Mouse (Mus musculus): ENCODE results near the gene Trip10. TPM values are rescaled to one million over a fixed set of nuclear protein-coding genes. Genes with fewer than 3 reads are reported as not detected.

Trip10 gene
- polyA plus RNA-seq, 1 experiment from 2014 or later: 23.9 TPM

DNA sequence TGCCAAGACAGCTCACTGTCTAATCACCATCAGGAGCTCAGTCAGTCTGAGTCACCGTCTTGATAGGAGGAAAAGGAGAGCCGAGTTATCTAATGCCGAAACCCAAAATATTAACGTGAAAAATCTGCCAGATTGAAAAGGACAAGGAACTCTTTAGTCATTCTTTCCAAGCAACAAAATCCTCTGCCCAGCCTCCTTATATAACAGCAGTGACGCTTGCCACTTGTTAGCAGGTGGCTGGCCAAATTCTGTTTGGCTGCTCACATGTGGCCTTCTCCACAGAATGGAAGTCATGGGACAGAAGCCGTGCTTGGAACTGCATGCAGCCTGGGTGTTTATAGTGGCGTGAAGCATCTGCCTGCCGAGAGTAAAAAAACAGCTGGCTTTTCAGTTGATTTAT lies 10.5 kb downstream of the Trip10 start:
- 93% methylated on average over 8 of the region's 8 CpGs for WGBS
- Histone ChIP-seq H3K27ac (no peak overlapping the region), H3K36me3 (peaks cover 58% of the 10 kb centered on the region), H3K4me3 (no peak overlapping the region), H3K9me3 (replicated peaks) (no peaks in the 10 kb centered on the region), H3K4me1 (no peaks in the 10 kb centered on the region), H3K27me3 (no peaks in the 10 kb centered on the region), H3K9ac (no peak overlapping the region), H3K4me2 (replicated peaks) (no peak overlapping the region)
- no peak for ATAC-seq (ENCODE audit: low FRiP score)

DNA sequence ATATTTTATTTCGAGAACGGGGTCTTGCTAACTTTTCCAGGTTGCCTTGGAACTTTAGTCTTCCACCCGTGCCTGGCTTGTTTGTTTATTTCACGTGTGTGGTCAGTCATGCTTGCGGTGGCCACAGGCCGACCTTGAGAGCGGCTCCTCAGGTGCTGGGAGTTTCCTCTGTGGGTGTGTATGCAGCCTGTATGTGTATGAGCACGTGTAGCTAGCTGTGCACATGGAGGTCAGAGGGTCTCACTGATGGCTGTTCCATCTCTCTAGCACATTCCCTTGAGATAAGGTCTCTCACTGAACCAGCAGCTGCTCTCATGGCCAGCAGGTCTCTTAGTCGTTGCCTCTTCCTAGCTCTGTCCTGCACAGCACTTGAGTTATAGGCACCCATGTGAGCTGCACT lies 11.1 kb downstream of the Trip10 start:
- Histone ChIP-seq H3K4me3 (no peak overlapping the region), H3K9ac (no peak overlapping the region), H3K27me3 (no peaks in the 10 kb centered on the region), H3K4me2 (replicated peaks) (no peak overlapping the region), H3K36me3 (peaks cover 52% of the 10 kb centered on the region), H3K4me1 (no peaks in the 10 kb centered on the region), H3K9me3 (replicated peaks) (no peaks in the 10 kb centered on the region), H3K27ac (no peak overlapping the region)
- whole genome bisulfite sequencing: 89% methylated on average over 9 of the region's 9 CpGs
- ATAC-seq (ENCODE audit: low FRiP score): no peak

- no peak for ATAC-seq (ENCODE audit: low FRiP score)
- H3K4me3 ChIP-seq: no peak overlapping the region
- H3K4me2 ChIP-seq (replicated peaks): no peak overlapping the region
- no peaks in the 10 kb centered on the region for H3K9me3 ChIP-seq (replicated peaks)
- no peak overlapping the region for H3K27ac ChIP-seq
- no peak overlapping the region for H3K9ac ChIP-seq
- no peaks in the 10 kb centered on the region for H3K4me1 ChIP-seq
- peaks cover 48% of the 10 kb centered on the region for H3K36me3 ChIP-seq
- H3K27me3 ChIP-seq: no peaks in the 10 kb centered on the region
- 89% methylated on average over 4 of the region's 4 CpGs for WGBS
Observed at GRCm38 (mm10) chr17:57261286-57261685, 12.0 kb downstream of the Trip10 start.

GRCm38 (mm10) chr17:57261796-57262195 lies 12.5 kb downstream of the Trip10 start:
- Histone ChIP-seq H3K36me3 (peaks cover 48% of the 10 kb centered on the region), H3K4me3 (no peak overlapping the region), H3K4me1 (no peaks in the 10 kb centered on the region), H3K9ac (no peak overlapping the region), H3K27me3 (no peaks in the 10 kb centered on the region), H3K4me2 (replicated peaks) (no peak overlapping the region), H3K9me3 (replicated peaks) (no peaks in the 10 kb centered on the region), H3K27ac (no peak overlapping the region)
- 67% methylated on average over 1 of the region's 1 CpGs for whole genome bisulfite sequencing
- 0 out of 2 replicates have a peak, but pooled peaks have one; percentile 15 for ATAC-seq (ENCODE audit: low FRiP score)

DNA sequence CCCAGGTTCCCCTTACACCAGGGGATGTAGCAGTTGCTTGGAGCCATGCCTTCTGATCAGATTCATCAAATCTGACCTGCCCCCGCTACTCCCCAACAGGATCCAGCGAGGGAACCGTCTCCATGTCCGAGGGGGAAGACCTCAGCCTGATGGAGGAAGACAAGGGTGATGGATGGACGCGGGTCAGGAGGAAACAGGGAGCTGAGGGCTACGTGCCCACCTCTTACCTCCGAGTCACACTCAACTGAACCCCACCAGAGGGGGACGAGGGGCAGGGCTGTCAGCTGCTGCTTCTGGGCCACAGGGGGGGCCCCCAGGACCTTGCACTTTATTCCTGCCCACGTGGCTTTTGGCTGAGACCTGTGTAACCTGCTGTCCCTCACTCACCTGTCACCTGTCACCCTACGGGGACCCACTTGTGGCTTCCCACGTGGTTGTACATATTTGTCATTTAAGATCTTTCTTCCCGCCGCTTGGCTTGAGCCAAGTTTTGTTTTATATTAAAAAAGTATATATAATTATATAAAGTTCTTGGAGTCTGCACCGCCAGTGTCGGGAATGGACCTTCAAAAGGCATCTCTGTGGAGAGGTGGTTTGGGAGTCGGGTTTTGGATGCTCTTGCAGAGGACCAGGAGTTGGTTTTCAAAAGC lies 13.8 kb downstream of the Trip10 start:
- H3K27me3 ChIP-seq: no peaks in the 10 kb centered on the region
- H3K36me3 ChIP-seq: peaks cover 40% of the 10 kb centered on the region
- H3K9me3 ChIP-seq (replicated peaks): no peaks in the 10 kb centered on the region
- ATAC-seq (ENCODE audit: low FRiP score): no peak
- H3K27ac ChIP-seq: no peak overlapping the region
- no peaks in the 10 kb centered on the region for H3K4me1 ChIP-seq
- H3K4me2 ChIP-seq (replicated peaks): no peak overlapping the region
- H3K9ac ChIP-seq: no peak overlapping the region
- WGBS: 91% methylated on average over 17 of the region's 17 CpGs
- H3K4me3 ChIP-seq: no peak overlapping the region

- Histone ChIP-seq H3K9ac (no peak overlapping the region), H3K4me1 (no peaks in the 10 kb centered on the region), H3K4me2 (replicated peaks) (no peak overlapping the region), H3K9me3 (replicated peaks) (no peaks in the 10 kb centered on the region), H3K27me3 (no peaks in the 10 kb centered on the region), H3K27ac (no peak overlapping the region), H3K36me3 (peaks cover 35% of the 10 kb centered on the region), H3K4me3 (no peak overlapping the region)
- ATAC-seq (ENCODE audit: low FRiP score): no peak
- WGBS: 78% methylated on average over 2 of the region's 2 CpGs
Observed at GRCm38 (mm10) chr17:57264164-57264563, 14.9 kb downstream of the Trip10 start.

DNA sequence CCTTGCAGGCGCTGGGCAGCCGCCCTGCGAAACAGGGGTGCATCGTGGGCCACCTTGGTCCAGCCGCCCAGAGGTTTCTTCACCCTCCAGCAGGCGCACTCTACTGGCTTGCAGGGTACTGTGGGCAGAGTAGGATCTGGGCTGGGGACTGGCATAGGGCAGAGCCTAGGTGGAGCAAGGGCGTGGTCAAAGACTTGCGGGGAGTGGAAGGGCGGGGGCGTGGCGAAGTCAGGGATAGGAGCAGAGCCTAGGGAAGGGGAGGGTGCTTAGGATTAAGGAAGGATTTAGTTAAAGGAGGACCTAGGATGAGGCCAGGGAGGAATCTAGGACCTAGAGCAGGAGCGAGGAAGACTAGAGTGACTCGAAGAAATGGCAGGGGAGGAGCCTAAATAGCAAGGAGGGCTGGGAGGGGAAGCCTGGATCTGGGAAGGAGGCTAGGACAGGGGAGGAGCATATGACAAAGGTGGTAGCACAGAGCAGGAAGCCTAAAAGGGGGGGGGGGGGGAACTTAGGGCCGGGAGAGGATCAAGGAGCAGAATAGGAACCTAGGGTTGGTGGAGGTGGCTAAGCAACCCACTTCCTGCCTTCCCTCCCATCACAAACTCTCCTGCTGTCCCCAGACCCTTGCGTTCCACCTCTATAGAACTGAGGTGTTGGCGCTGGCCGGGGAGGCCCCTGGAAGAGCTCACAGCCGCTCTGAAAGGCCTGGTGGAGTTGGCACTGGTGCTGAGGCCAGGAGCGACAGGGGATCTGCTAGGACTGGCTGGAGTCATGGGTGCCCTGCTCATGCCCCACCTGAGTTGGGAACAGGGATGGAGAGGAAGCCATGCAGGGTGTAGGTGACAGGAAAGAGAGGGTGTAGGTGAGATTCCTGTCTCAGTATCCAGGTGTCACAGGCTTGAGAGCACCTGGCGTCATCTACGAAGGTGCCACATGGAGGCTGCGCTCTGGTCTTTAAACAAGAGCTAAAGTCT lies 16.0 kb downstream of the Trip10 start:
- Histone ChIP-seq H3K4me1 (no peaks in the 10 kb centered on the region), H3K9ac (no peak overlapping the region), H3K9me3 (replicated peaks) (no peaks in the 10 kb centered on the region), H3K4me2 (replicated peaks) (no peak overlapping the region; the same call in 1 of the 2 replicates), H3K27ac (no peak overlapping the region), H3K27me3 (no peaks in the 10 kb centered on the region), H3K36me3 (peaks cover 29% of the 10 kb centered on the region), H3K4me3 (no peak overlapping the region)
- 30% methylated on average over 21 of the region's 22 CpGs for WGBS
- ATAC-seq (ENCODE audit: low FRiP score): no peak; the same call in 1 of the 2 replicates

DNA sequence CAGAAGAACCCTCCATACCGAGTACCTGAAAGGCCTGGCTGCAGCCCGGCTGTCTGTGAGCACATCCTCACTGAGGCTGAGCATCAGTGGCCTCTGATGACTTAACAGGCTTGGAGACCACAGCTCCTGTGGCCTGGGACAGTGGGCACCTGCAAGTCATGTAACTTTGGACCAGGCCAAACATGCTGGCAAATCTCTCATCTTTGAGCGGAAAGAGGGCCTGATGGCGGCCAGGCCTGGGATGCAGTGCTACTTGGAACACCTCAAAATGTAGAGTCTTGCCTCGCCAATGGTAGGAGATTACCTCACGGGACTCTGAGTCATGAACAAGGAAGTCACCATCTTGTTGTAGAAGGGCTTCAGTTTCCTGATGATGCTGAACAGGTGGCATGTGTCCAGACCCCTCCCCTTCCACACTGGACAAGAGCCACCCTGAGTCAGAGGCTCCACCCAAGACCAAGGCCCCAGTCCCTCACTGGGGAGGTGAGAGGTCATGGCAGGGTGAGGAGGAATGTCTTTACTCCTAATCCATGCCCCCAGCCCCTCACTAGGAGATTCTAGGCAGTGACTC lies 18.4 kb downstream of the Trip10 start:
- Histone ChIP-seq H3K4me1 (no peaks in the 10 kb centered on the region), H3K36me3 (peaks cover 8% of the 10 kb centered on the region), H3K27me3 (peaks cover 16% of the 10 kb centered on the region), H3K9ac (no peak overlapping the region), H3K4me3 (no peak overlapping the region), H3K9me3 (replicated peaks) (no peaks in the 10 kb centered on the region), H3K4me2 (replicated peaks) (no peak overlapping the region), H3K27ac (no peak overlapping the region)
- ATAC-seq (ENCODE audit: low FRiP score): no peak
- 86% methylated on average over 6 of the region's 6 CpGs for WGBS

- H3K9me3 ChIP-seq (replicated peaks): no peaks in the 10 kb centered on the region
- ATAC-seq (ENCODE audit: low FRiP score): no peak
- H3K9ac ChIP-seq: no peak overlapping the region
- no peak overlapping the region for H3K4me2 ChIP-seq (replicated peaks)
- H3K27ac ChIP-seq: no peak overlapping the region
- H3K27me3 ChIP-seq: peaks cover 50% of the 10 kb centered on the region
- H3K4me1 ChIP-seq: peaks cover 12% of the 10 kb centered on the region
- 64% methylated on average over 9 of the region's 9 CpGs for WGBS
- no peaks in the 10 kb centered on the region for H3K36me3 ChIP-seq
- H3K4me3 ChIP-seq: no peak overlapping the region
Observed at GRCm38 (mm10) chr17:57271301-57271700, 22.0 kb downstream of the Trip10 start.

- WGBS: 35% methylated on average over 7 of the region's 7 CpGs
- Histone ChIP-seq H3K9ac (no peak overlapping the region), H3K36me3 (no peaks in the 10 kb centered on the region), H3K9me3 (replicated peaks) (no peaks in the 10 kb centered on the region), H3K27me3 (peaks cover 58% of the 10 kb centered on the region), H3K4me1 (peaks cover 12% of the 10 kb centered on the region), H3K4me2 (replicated peaks) (no peak overlapping the region), H3K4me3 (no peak overlapping the region), H3K27ac (no peak overlapping the region)
- ATAC-seq (ENCODE audit: low FRiP score): no peak
Observed at GRCm38 (mm10) chr17:57273846-57274245, 24.6 kb downstream of the Trip10 start.

DNA sequence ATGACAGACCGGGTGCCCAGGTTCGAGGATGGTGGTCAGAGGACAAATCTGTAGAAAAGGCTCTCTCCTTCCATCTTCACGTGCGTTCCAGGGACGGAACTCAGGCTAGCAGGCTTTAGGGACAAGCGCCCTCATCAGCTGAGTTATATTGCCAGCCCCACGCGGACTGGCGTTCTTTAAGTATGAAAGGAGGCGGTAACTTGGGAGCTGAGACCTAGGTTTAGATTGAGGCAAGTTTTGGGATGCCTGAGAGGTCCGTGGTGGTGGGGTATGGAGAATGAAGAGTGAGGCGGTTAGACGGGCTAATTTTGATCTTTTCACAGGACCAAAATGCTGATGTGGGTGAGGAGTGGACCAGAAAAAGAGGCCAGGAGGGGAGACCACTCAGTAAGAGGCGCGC lies 25.4 kb downstream of the Trip10 start:
- Histone ChIP-seq H3K4me1 (peaks cover 12% of the 10 kb centered on the region), H3K4me2 (replicated peaks) (peak overlapping the region; percentile 61), H3K9ac (no peak overlapping the region), H3K36me3 (no peaks in the 10 kb centered on the region), H3K9me3 (replicated peaks) (no peaks in the 10 kb centered on the region), H3K27me3 (peaks cover 66% of the 10 kb centered on the region), H3K4me3 (peak overlapping the region; percentile 38), H3K27ac (no peak overlapping the region)
- 8% methylated on average over 15 of the region's 15 CpGs for WGBS
- no peak for ATAC-seq (ENCODE audit: low FRiP score)
